Mouse (Mus musculus) G1E-ER4 (cell line): ENCODE data around the gene Unc119b. TPM values are rescaled to one million over a fixed set of nuclear protein-coding genes. Genes with fewer than 3 reads are reported as not detected.

Source experiments
- GATA1 ChIP-seq: IDR thresholded peaks from one replicate; pipeline ENCODE4 v1.8.0; 2012; ENCODE audit warnings: low read length, inconsistent platforms
- polyA plus RNA-seq: library from polyadenylated mRNA; stranded (reverse); fragments of >175 nt; gene quantifications from 2 replicates; pipeline ENCODE4 v1.2.3, GENCODE M21; 2012

Unc119b gene
- polyA plus RNA-seq, 1 experiment: 47.6 TPM

GRCm38 (mm10) chr5:115124690-115125089 lies 10.1 kb downstream of the Unc119b start:
- TF ChIP-seq GATA1: no peak

GRCm38 (mm10) chr5:115120978-115121377 lies 13.8 kb downstream of the Unc119b start:
- TF ChIP-seq GATA1: no peak

- TF ChIP-seq GATA1: no peak
Observed at GRCm38 (mm10) chr5:115118961-115119570, 15.7 kb downstream of the Unc119b start, which contains the start of gene Acads. Gene Acads, minus strand, starts transcription at chr5:115119346.

- no peak for TF ChIP-seq GATA1
Observed at GRCm38 (mm10) chr5:115117467-115117866, 17.3 kb downstream of the Unc119b start.

GRCm38 (mm10) chr5:115116426-115116825 lies 18.3 kb downstream of the Unc119b start:
- no peak for TF ChIP-seq GATA1

GRCm38 (mm10) chr5:115114501-115114900 lies 20.3 kb downstream of the Unc119b start:
- TF ChIP-seq GATA1: no peak

GRCm38 (mm10) chr5:115113244-115113643 lies 21.5 kb downstream of the Unc119b start:
- TF ChIP-seq GATA1: no peak

GRCm38 (mm10) chr5:115111156-115111555 lies 23.6 kb downstream of the Unc119b start:
- no peak for TF ChIP-seq GATA1

- no peak for TF ChIP-seq GATA1
Observed at GRCm38 (mm10) chr5:115102231-115102630, 32.5 kb downstream of the Unc119b start.

GRCm38 (mm10) chr5:115100473-115100872 lies 34.3 kb downstream of the Unc119b start:
- no peak for TF ChIP-seq GATA1

- TF ChIP-seq GATA1: no peak
Observed at GRCm38 (mm10) chr5:115099991-115100390, 34.8 kb downstream of the Unc119b start.

GRCm38 (mm10) chr5:115099530-115099929 lies 35.2 kb downstream of the Unc119b start:
- TF ChIP-seq GATA1: no peak

GRCm38 (mm10) chr5:115098195-115098594 lies 36.6 kb downstream of the Unc119b start, which contains the start of gene Gm10401:
Gene Gm10401, minus strand, starts transcription at chr5:115098295.
- no peak for TF ChIP-seq GATA1

GRCm38 (mm10) chr5:115091776-115092175 lies 43.0 kb downstream of the Unc119b start:
- TF ChIP-seq GATA1: no peak

GRCm38 (mm10) chr5:115091015-115091414 lies 43.8 kb downstream of the Unc119b start:
- no peak for TF ChIP-seq GATA1

GRCm38 (mm10) chr5:115089592-115090268 lies 45.0 kb downstream of the Unc119b start:
- TF ChIP-seq GATA1: no peak

GRCm38 (mm10) chr5:115085675-115086074 lies 49.1 kb downstream of the Unc119b start:
- no peak for TF ChIP-seq GATA1

- no peak for TF ChIP-seq GATA1
Observed at GRCm38 (mm10) chr5:115083492-115083891, 51.3 kb downstream of the Unc119b start.
